Mouse (Mus musculus): ENCODE results near the gene Tcf3. TPM values are rescaled to one million over a fixed set of nuclear protein-coding genes. Genes with fewer than 3 reads are reported as not detected.

Gene Tcf3
- polyA plus RNA-seq, 2 experiments: 129 to 191 TPM

DNA sequence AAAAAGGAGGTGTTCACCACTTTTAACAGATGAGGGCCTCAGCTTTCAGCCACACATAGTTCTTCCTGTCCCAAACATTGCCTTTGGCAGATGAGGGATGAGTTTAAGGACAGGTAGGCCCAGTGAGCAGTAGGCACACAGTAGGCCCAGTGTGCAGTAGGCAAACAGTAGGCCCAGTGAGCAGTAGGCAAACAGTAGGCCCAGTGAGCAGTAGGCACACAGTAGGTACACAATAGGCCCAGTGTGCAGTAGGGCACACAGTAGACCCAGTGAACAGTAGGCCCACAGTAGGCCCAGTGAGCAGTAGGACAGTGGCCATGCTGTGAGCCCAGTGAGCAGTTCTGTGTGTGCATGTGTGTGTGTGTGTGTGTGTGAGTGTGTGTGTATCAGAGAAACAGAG lies 6.6 kb upstream of the Tcf3 start:
- Histone ChIP-seq H3K36me3 (ENCODE audit: control insufficient read depth, insufficient read depth, low read length) (no peaks in the 10 kb centered on the region), H3K4me2 (replicated peaks; ENCODE audit: low read depth, low read length, severe bottlenecking) (no peak overlapping the region), H3K4me3 (replicated peaks; ENCODE audit: low read length) (no peak overlapping the region), H3K9me3 (ENCODE audit: control insufficient read depth, low read length) (no peaks in the 10 kb centered on the region), H3K27me3 (ENCODE audit: control insufficient read depth, insufficient read depth, low read length) (no peaks in the 10 kb centered on the region), H3K4me1 (ENCODE audit: control insufficient read depth, insufficient read depth, low read length) (no peaks in the 10 kb centered on the region), H3K27ac (replicated peaks; ENCODE audit: low read depth, low read length) (no peak overlapping the region), H3K9ac (ENCODE audit: low read depth, low read length, severe bottlenecking) (no peak overlapping the region)
- TF ChIP-seq POLR2A (IDR thresholded peaks at IDR 0.05; ENCODE audit: borderline replicate concordance, extremely low read depth, insufficient read depth, insufficient read length): no peak
- ATAC-seq (ENCODE audit: low FRiP score, low read depth) (no peak), DNase-seq (ENCODE audit: low spot score) (no peak)

- Histone ChIP-seq H3K9me3 (ENCODE audit: control insufficient read depth, low read length) (no peaks in the 10 kb centered on the region), H3K27ac (replicated peaks; ENCODE audit: low read depth, low read length) (no peak overlapping the region), H3K9ac (ENCODE audit: low read depth, low read length, severe bottlenecking) (no peak overlapping the region), H3K4me1 (ENCODE audit: control insufficient read depth, insufficient read depth, low read length) (no peaks in the 10 kb centered on the region), H3K27me3 (ENCODE audit: control insufficient read depth, insufficient read depth, low read length) (no peaks in the 10 kb centered on the region), H3K4me3 (replicated peaks; ENCODE audit: low read length) (no peak overlapping the region), H3K4me2 (replicated peaks; ENCODE audit: low read depth, low read length, severe bottlenecking) (no peak overlapping the region), H3K36me3 (ENCODE audit: control insufficient read depth, insufficient read depth, low read length) (no peaks in the 10 kb centered on the region)
- ATAC-seq (ENCODE audit: low FRiP score, low read depth) (no peak), DNase-seq (ENCODE audit: low spot score) (no peak)
- 53% methylated on average over 4 of the region's 4 CpGs for WGBS
- no peak for TF ChIP-seq POLR2A (IDR thresholded peaks at IDR 0.05; ENCODE audit: borderline replicate concordance, extremely low read depth, insufficient read depth, insufficient read length)
Observed at GRCm38 (mm10) chr10:80437973-80438372, 4.5 kb upstream of the Tcf3 start.

- no peak overlapping the region for H3K4me2 ChIP-seq (replicated peaks; ENCODE audit: low read depth, low read length, severe bottlenecking)
- no peak for TF ChIP-seq POLR2A (IDR thresholded peaks at IDR 0.05; ENCODE audit: borderline replicate concordance, extremely low read depth, insufficient read depth, insufficient read length)
- no peak overlapping the region for H3K4me3 ChIP-seq (replicated peaks; ENCODE audit: low read length)
- peak; percentile 20 for DNase-seq (ENCODE audit: low spot score)
- no peak overlapping the region for H3K27ac ChIP-seq (replicated peaks; ENCODE audit: low read depth, low read length)
- H3K4me1 ChIP-seq (ENCODE audit: control insufficient read depth, insufficient read depth, low read length): peaks cover 8% of the 10 kb centered on the region
- H3K27me3 ChIP-seq (ENCODE audit: control insufficient read depth, insufficient read depth, low read length): no peaks in the 10 kb centered on the region
- no peak for ATAC-seq (ENCODE audit: low FRiP score, low read depth)
- peaks cover under 1% of the 10 kb centered on the region; the same call in 1 of the 2 replicates for H3K36me3 ChIP-seq (ENCODE audit: control insufficient read depth, insufficient read depth, low read length)
- 13% methylated on average over 9 of the region's 9 CpGs for WGBS
- no peaks in the 10 kb centered on the region for H3K9me3 ChIP-seq (ENCODE audit: control insufficient read depth, low read length)
- H3K9ac ChIP-seq (ENCODE audit: low read depth, low read length, severe bottlenecking): no peak overlapping the region
Observed at GRCm38 (mm10) chr10:80436276-80436675, 2.8 kb upstream of the Tcf3 start.

DNA sequence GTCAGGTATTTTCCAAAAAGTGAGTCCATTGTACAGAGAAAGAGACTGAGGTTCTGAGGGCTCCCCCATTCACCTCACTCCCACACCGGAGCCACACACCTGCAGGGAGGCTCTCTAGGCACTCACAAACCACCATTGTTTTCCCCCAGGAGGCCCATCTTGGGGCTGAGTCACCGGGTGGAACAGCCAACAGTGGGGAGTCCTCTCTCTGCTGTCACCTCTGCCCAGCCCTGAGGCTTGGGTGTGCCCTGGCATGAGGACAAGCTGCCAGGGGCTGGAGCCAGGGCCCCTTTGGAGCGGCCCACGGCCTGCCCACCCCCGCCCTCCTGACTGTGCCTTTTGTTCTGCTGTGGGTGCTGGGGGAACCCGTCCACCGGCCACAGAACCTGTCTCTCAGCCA lies 2.3 kb upstream of the Tcf3 start:
- ATAC-seq (ENCODE audit: low FRiP score, low read depth): no peak
- Histone ChIP-seq H3K9me3 (ENCODE audit: control insufficient read depth, low read length) (no peaks in the 10 kb centered on the region), H3K4me2 (replicated peaks; ENCODE audit: low read depth, low read length, severe bottlenecking) (no peak overlapping the region), H3K27me3 (ENCODE audit: control insufficient read depth, insufficient read depth, low read length) (no peaks in the 10 kb centered on the region), H3K4me3 (replicated peaks; ENCODE audit: low read length) (no peak overlapping the region), H3K36me3 (ENCODE audit: control insufficient read depth, insufficient read depth, low read length) (peaks cover 6% of the 10 kb centered on the region), H3K27ac (replicated peaks; ENCODE audit: low read depth, low read length) (no peak overlapping the region), H3K9ac (ENCODE audit: low read depth, low read length, severe bottlenecking) (peak overlapping the region; percentile 21; the same call in 1 of the 2 replicates), H3K4me1 (ENCODE audit: control insufficient read depth, insufficient read depth, low read length) (peaks cover 8% of the 10 kb centered on the region)
- 41% methylated on average over 7 of the region's 7 CpGs for WGBS
- no peak for DNase-seq (ENCODE audit: low spot score)
- no peak for TF ChIP-seq POLR2A (IDR thresholded peaks at IDR 0.05; ENCODE audit: borderline replicate concordance, extremely low read depth, insufficient read depth, insufficient read length)

- no peak overlapping the region for H3K4me2 ChIP-seq (replicated peaks; ENCODE audit: low read depth, low read length, severe bottlenecking)
- WGBS: 77% methylated on average over 3 of the region's 3 CpGs
Observed at GRCm38 (mm10) chr10:80434823-80435222, 1.4 kb upstream of the Tcf3 start.

GRCm38 (mm10) chr10:80434233-80434592 lies 766 bp upstream of the Tcf3 start:
- Histone ChIP-seq H3K4me1 (ENCODE audit: control insufficient read depth, insufficient read depth, low read length) (peaks cover 8% of the 10 kb centered on the region), H3K36me3 (ENCODE audit: control insufficient read depth, insufficient read depth, low read length) (peaks cover 21% of the 10 kb centered on the region), H3K4me2 (replicated peaks; ENCODE audit: low read depth, low read length, severe bottlenecking) (no peak overlapping the region; the same call in 1 of the 2 replicates), H3K9me3 (ENCODE audit: control insufficient read depth, low read length) (no peaks in the 10 kb centered on the region), H3K27me3 (ENCODE audit: control insufficient read depth, insufficient read depth, low read length) (no peaks in the 10 kb centered on the region), H3K4me3 (replicated peaks; ENCODE audit: low read length) (peak overlapping the region; percentile 94; the same call in 1 of the 2 replicates), H3K27ac (replicated peaks; ENCODE audit: low read depth, low read length) (no peak overlapping the region), H3K9ac (ENCODE audit: low read depth, low read length, severe bottlenecking) (no peak overlapping the region)
- TF ChIP-seq POLR2A (IDR thresholded peaks at IDR 0.05; ENCODE audit: borderline replicate concordance, extremely low read depth, insufficient read depth, insufficient read length): no peak
- ATAC-seq (ENCODE audit: low FRiP score, low read depth) (no peak), DNase-seq (ENCODE audit: low spot score) (no peak)
- WGBS: 10% methylated on average over 8 of the region's 8 CpGs

More at GRCm38 (mm10) chr10:80434823-80435222, 1.4 kb upstream of the Tcf3 start:
- TF ChIP-seq POLR2A (IDR thresholded peaks at IDR 0.05; ENCODE audit: borderline replicate concordance, extremely low read depth, insufficient read depth, insufficient read length): no peak
- H3K9ac ChIP-seq (ENCODE audit: low read depth, low read length, severe bottlenecking): no peak overlapping the region
- ATAC-seq (ENCODE audit: low FRiP score, low read depth) (no peak), DNase-seq (ENCODE audit: low spot score) (no peak)
- H3K27me3 ChIP-seq (ENCODE audit: control insufficient read depth, insufficient read depth, low read length): no peaks in the 10 kb centered on the region
- H3K27ac ChIP-seq (replicated peaks; ENCODE audit: low read depth, low read length): no peak overlapping the region
- H3K4me3 ChIP-seq (replicated peaks; ENCODE audit: low read length): no peak overlapping the region
- peaks cover 8% of the 10 kb centered on the region for H3K4me1 ChIP-seq (ENCODE audit: control insufficient read depth, insufficient read depth, low read length)
- peaks cover 15% of the 10 kb centered on the region for H3K36me3 ChIP-seq (ENCODE audit: control insufficient read depth, insufficient read depth, low read length)
- H3K9me3 ChIP-seq (ENCODE audit: control insufficient read depth, low read length): no peaks in the 10 kb centered on the region
